Mouse (Mus musculus) intestine, embryonic 16.5 days (tissue): Measurements from ENCODE around the gene Adora1. TPM values are rescaled to one million over a fixed set of nuclear protein-coding genes. Genes with fewer than 3 reads are reported as not detected.

Experiments used
- ATAC-seq: fragments of 200-750 bp; cut with Nextera tagmentation; 2 replicates; pipeline ENCODE4 v1.8.0; 2017; ENCODE audit warnings: moderate TSS enrichment, moderate library complexity
- H3K27ac ChIP-seq: fragments of 300-500 bp; sonication (generic); 2 replicates; pipeline ENCODE4 v1.5.1; 2014; ENCODE audit warnings: mild to moderate bottlenecking, low read length
- H3K27me3 ChIP-seq: fragments of 300-500 bp; sonication (generic); replicated peaks from 2 replicates; pipeline ENCODE4 v1.6.1; 2014; ENCODE audit warnings: low read length, control low read depth, mixed read lengths; ENCODE audit not compliant: control insufficient read depth, insufficient read depth
- H3K36me3 ChIP-seq: fragments of 300-500 bp; sonication (generic); 2 replicates; pipeline ENCODE4 v1.6.1; 2014; ENCODE audit warnings: low read length, control low read depth; ENCODE audit not compliant: control insufficient read depth, insufficient read depth
- H3K4me1 ChIP-seq: fragments of 300-500 bp; sonication (generic); 2 replicates; pipeline ENCODE4 v1.6.1; 2014; ENCODE audit warnings: low read length, control low read depth, mixed read lengths; ENCODE audit not compliant: control insufficient read depth, insufficient read depth
- H3K4me2 ChIP-seq: fragments of 300-500 bp; sonication (generic); 2 replicates; pipeline ENCODE4 v1.6.1; 2014; ENCODE audit warnings: low read depth, low read length, control low read depth
- H3K4me3 ChIP-seq: fragments of 300-500 bp; sonication (generic); 2 replicates; pipeline ENCODE4 v1.5.1; 2014; ENCODE audit warnings: mild to moderate bottlenecking, low read length
- H3K9ac ChIP-seq: fragments of 300-500 bp; sonication (generic); 2 replicates; pipeline ENCODE4 v1.6.1; 2014; ENCODE audit warnings: low read depth, low read length
- H3K9me3 ChIP-seq: fragments of 300-500 bp; sonication (generic); 2 replicates; pipeline ENCODE4 v1.6.1; 2016; ENCODE audit warnings: low read length, control low read depth; ENCODE audit not compliant: control insufficient read depth
- WGBS: fragments of 180-500 bp; shearing (Covaris S2); extraction: QIAGEN DNeasy Blood & Tissue Kit; methylation state at CpG from one replicate; pipeline ENCODE4 v1.1.7; 2014; 5-methylcytosine and 5-hydroxymethylcytosine counted together
- polyA plus RNA-seq: library from polyadenylated mRNA; unstranded; fragments of >200 nt; fragmentation: Nextera tagmentation; extraction: Ambion mirVana; gene quantifications from 2 replicates; pipeline ENCODE4 v1.2.1, GENCODE M21; 2015

Gene Adora1
- polyA plus RNA-seq, 1 experiment from 2014 or later = 6.8 TPM

DNA sequence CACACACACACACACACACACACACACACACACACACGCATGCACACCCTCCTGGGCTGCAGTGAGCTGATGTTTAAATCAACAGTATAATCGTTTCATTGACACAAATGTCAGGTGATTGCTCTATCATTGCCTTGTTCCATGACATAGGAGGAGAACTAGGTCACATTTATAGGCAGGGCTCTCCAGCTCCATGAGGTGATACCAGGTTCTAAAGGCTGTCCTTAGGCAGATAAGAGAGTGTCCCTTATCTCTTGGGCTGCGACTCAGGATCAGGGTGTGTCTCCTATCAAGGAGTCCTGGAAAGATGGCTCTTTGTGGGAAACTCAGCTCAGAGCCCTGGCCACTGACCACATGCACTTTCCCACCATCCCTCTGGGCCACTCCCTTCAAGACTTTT lies 66.7 kb downstream of the Adora1 start:
- Histone ChIP-seq H3K36me3 (no peaks in the 10 kb centered on the region), H3K9ac (no peak overlapping the region), H3K4me3 (no peak overlapping the region), H3K9me3 (no peaks in the 10 kb centered on the region), H3K4me2 (no peak overlapping the region), H3K27me3 (no peaks in the 10 kb centered on the region), H3K27ac (no peak overlapping the region), H3K4me1 (peaks cover 9% of the 10 kb centered on the region)
- WGBS = 57% methylated on average over 3 of the region's 3 CpGs
- peak; percentile 94 for ATAC-seq

DNA sequence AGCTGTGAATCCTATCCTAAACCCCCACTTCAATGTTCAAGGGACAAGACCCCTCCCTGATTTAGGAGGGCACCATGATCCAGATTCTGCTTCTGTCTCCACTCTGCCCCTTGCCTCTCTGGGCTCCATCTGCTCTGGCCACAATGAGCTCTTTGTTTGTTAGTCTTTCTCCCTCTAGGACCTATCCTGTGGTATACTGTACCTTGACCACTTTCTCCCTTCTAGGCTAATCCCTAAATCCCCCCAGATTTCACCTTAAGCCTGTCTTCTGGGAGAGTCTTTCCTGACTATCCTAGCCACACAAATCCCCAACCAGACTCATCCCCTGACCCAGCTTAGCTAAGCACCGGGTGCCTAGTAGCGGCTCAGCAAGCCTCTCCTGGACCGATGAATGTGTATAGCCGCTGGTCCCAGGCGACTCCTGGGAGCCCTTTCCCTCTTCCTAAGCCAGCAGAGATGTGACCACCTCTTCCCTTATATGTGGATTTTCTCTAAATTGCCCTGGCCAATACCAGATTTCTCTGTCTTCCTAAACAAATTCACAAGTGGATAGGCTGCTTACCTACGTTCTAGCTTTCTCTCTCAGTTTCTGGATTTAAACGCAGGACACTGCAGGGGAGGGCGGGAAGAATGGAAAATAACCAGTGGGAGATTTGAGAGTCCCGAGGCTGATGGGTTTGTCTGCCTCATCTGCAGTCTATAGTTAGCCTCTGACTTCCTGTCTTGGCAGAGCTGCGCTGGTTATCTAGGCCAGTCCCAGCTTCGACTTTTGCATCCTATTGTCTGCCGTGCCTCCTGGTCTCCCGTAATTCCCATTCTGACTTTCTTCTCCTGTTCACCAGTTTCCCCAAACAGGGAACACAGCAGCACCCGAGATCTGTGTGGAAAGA lies 67.6 kb downstream of the Adora1 start:
- no peak for ATAC-seq
- no peaks in the 10 kb centered on the region for H3K9me3 ChIP-seq
- no peaks in the 10 kb centered on the region for H3K36me3 ChIP-seq
- no peak overlapping the region for H3K4me2 ChIP-seq
- H3K27me3 ChIP-seq = no peaks in the 10 kb centered on the region
- 57% methylated on average over 14 of the region's 14 CpGs for WGBS
- H3K4me1 ChIP-seq = peaks cover 9% of the 10 kb centered on the region
- no peak overlapping the region for H3K9ac ChIP-seq
- H3K27ac ChIP-seq = no peak overlapping the region
- H3K4me3 ChIP-seq = no peak overlapping the region

DNA sequence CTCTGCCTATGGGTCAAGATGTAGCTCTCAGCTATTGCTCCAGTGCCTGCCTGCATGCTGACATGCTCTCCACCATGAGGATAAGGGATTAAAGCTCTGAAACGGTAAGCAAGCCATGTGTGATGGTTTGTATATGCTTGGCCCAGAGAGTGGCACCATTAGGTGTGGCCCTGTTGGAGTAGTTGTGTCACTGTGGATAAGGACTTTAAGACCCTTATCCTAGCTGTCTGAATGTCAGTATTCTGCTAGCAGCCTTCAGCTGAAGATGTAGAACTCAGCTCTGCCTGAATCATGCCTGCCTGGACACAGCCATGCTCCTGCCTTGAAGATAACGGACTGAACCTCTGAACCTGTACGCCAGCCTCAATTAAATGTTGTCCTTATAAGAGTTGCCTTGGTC lies 68.7 kb downstream of the Adora1 start:
- Histone ChIP-seq H3K9ac (no peak overlapping the region), H3K4me3 (no peak overlapping the region), H3K27ac (no peak overlapping the region), H3K9me3 (no peaks in the 10 kb centered on the region), H3K27me3 (no peaks in the 10 kb centered on the region), H3K4me1 (peaks cover 9% of the 10 kb centered on the region), H3K36me3 (no peaks in the 10 kb centered on the region), H3K4me2 (no peak overlapping the region)
- 92% methylated on average over 3 of the region's 3 CpGs for WGBS
- ATAC-seq = no peak

DNA sequence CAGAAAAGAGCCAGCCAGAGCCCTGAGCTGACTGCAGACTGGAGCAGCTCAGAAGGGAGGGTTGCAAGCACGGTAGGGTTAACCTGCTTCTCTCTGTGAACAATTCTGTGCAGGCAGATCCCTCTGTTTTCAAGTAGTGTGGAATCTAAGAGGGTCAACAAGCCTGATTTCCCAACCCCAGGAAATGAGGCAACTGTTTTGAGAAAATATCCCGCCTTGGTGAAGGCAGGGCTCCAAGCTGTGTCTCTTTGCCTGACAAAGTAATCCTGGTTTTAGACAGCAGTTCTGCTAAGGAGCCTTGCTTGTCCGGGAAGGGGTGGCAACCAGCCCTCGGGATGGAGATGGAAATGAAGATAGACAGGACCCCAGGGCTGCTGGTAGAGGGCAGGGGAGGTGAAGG lies 70.8 kb downstream of the Adora1 start:
- Histone ChIP-seq H3K9ac (no peak overlapping the region), H3K4me3 (no peak overlapping the region), H3K4me1 (peaks cover 9% of the 10 kb centered on the region), H3K9me3 (no peaks in the 10 kb centered on the region), H3K4me2 (no peak overlapping the region), H3K27me3 (no peaks in the 10 kb centered on the region), H3K36me3 (no peaks in the 10 kb centered on the region), H3K27ac (no peak overlapping the region)
- 59% methylated on average over 4 of the region's 4 CpGs for WGBS
- no peak for ATAC-seq

GRCm38 (mm10) chr1:134163476-134163875 lies 71.8 kb downstream of the Adora1 start:
- Histone ChIP-seq H3K27me3 (no peaks in the 10 kb centered on the region), H3K4me1 (peaks cover 9% of the 10 kb centered on the region), H3K27ac (no peak overlapping the region), H3K9me3 (no peaks in the 10 kb centered on the region), H3K4me2 (no peak overlapping the region), H3K9ac (no peak overlapping the region), H3K4me3 (no peak overlapping the region), H3K36me3 (no peaks in the 10 kb centered on the region)
- ATAC-seq = peak; percentile 56; the same call in 1 of the 2 replicates
- 80% methylated on average over 7 of the region's 7 CpGs for WGBS

- Histone ChIP-seq H3K9me3 (no peaks in the 10 kb centered on the region), H3K4me1 (peaks cover 2% of the 10 kb centered on the region; the same call in 1 of the 2 replicates), H3K4me2 (no peak overlapping the region), H3K27ac (no peak overlapping the region), H3K27me3 (no peaks in the 10 kb centered on the region), H3K4me3 (no peak overlapping the region), H3K9ac (no peak overlapping the region), H3K36me3 (no peaks in the 10 kb centered on the region)
- WGBS = 81% methylated on average over 6 of the region's 6 CpGs
- ATAC-seq = no peak
Observed at GRCm38 (mm10) chr1:134162510-134163225, 72.6 kb downstream of the Adora1 start.

DNA sequence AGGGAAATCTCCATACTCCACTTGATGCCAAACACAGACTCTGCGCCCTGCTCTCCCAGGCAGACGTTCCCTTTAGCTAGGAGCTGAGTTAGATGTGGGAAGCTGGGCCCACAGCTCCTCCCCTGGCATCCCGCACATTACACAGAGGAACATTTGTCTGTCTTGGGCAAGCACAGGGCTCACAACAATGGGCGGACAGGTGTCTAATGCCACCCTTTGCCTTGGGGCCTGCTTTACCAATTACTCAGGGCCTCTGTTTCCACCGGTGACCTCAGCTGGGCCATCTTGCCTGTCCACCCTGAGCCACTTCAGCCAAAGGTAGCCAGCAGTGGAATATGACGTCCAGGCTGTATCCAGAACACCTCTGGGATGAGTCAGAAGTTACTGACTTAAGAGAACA lies 73.8 kb downstream of the Adora1 start:
- Histone ChIP-seq H3K4me2 (no peak overlapping the region), H3K4me3 (no peak overlapping the region), H3K27ac (no peak overlapping the region), H3K27me3 (no peaks in the 10 kb centered on the region), H3K9me3 (no peaks in the 10 kb centered on the region), H3K36me3 (no peaks in the 10 kb centered on the region), H3K4me1 (no peaks in the 10 kb centered on the region), H3K9ac (no peak overlapping the region)
- no peak for ATAC-seq
- 81% methylated on average over 6 of the region's 6 CpGs for WGBS

DNA sequence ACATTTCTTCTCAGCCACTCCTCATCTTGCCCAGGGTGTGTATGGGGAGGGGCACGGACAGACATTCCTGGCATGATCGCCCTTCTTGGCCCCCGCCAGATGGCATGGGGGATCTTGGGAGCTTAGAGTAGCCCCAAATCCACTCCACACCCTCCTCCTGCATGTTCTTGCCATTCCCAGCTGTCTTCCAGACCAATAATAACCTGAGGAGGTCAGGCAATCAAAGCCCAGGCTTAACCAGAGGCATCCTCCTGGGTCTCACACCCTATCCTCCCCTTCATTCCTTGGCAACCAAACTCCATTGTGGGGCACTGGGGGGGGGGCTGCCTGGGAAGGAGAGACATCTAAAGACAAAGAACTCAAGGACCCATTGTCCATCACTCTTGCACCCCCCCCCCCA lies 74.8 kb downstream of the Adora1 start:
- Histone ChIP-seq H3K27ac (no peak overlapping the region), H3K9me3 (no peaks in the 10 kb centered on the region), H3K9ac (no peak overlapping the region), H3K4me3 (no peak overlapping the region), H3K4me1 (no peaks in the 10 kb centered on the region), H3K4me2 (no peak overlapping the region), H3K27me3 (no peaks in the 10 kb centered on the region), H3K36me3 (no peaks in the 10 kb centered on the region)
- no peak for ATAC-seq
- 83% methylated on average over 3 of the region's 3 CpGs for WGBS

GRCm38 (mm10) chr1:134154655-134155054 lies 80.6 kb downstream of the Adora1 start:
- no peak overlapping the region for H3K4me2 ChIP-seq
- H3K27ac ChIP-seq = no peak overlapping the region
- no peaks in the 10 kb centered on the region for H3K9me3 ChIP-seq
- WGBS = 58% methylated on average over 3 of the region's 3 CpGs
- H3K4me1 ChIP-seq = 0 out of 2 replicates have a peak, but pooled peaks cover 2% of the 10 kb centered on the region
- no peaks in the 10 kb centered on the region for H3K27me3 ChIP-seq
- ATAC-seq = no peak
- H3K36me3 ChIP-seq = no peaks in the 10 kb centered on the region
- no peak overlapping the region for H3K9ac ChIP-seq
- H3K4me3 ChIP-seq = no peak overlapping the region
